Mouse (Mus musculus) frontal cortex, adult 2 months (tissue): ENCODE results near the gene Defb20. TPM values are rescaled to one million over a fixed set of nuclear protein-coding genes. Genes with fewer than 3 reads are reported as not detected.

Source experiments
- DNase-seq, 2 experiments: peaks; one replicate each; pipeline ENCODE4 v3.0.0; 2022; ENCODE audit warnings: low spot score in 1 of 2; ENCODE audit errors: extremely low spot score in 1 of 2
- polyA plus RNA-seq: library from polyadenylated mRNA; depleted of rRNA; stranded (reverse); fragments of >200 nt; gene quantifications from 2 replicates; pipeline ENCODE4 v1.2.3, GENCODE M21; 2012; rRNA removed

The Defb20 gene
- polyA plus RNA-seq, 1 experiment = 0.20 TPM

- no peak for DNase-seq
Measured at GRCm38 (mm10) chr2:152493151-152493550, 16.3 kb downstream of the Defb20 start.

- DNase-seq = no peak
Measured at GRCm38 (mm10) chr2:152498020-152498419, 21.2 kb downstream of the Defb20 start.

GRCm38 (mm10) chr2:152500204-152500862 is 23.5 kb downstream of the Defb20 start:
- DNase-seq = peak in 1 of 2 experiments; percentile 8

GRCm38 (mm10) chr2:152500863-152501229 is 24.0 kb downstream of the Defb20 start:
- no peak for DNase-seq

- DNase-seq = no peak
Measured at GRCm38 (mm10) chr2:152503950-152504349, 27.1 kb downstream of the Defb20 start.

- no peak for DNase-seq
Measured at GRCm38 (mm10) chr2:152511592-152511991, 34.7 kb downstream of the Defb20 start, which contains the start of gene Defb26. Gene Defb26 (minus strand): TSS chr2:152511692.

GRCm38 (mm10) chr2:152516084-152516483 is 39.2 kb downstream of the Defb20 start:
- no peak for DNase-seq

- DNase-seq = no peak
Measured at GRCm38 (mm10) chr2:152517981-152518380, 41.1 kb downstream of the Defb20 start, which contains the start of gene Defb28. Gene Defb28 (plus strand): TSS chr2:152518255.

Other genes starting within 250 kb of the Defb20 start
- 40.5 and 42.7 TPM in 2 replicates for gene Tbc1d20, start 183.2 kb upstream of the Defb20 start, polyA plus RNA-seq
- 209 and 246 TPM in 2 replicates for gene Rbck1, start 144.4 kb upstream of the Defb20 start, polyA plus RNA-seq
- 0.48 and 0.52 TPM in 2 replicates for gene Trib3, start 133.0 kb upstream of the Defb20 start, polyA plus RNA-seq
- gene Nrsn2, start 100.4 kb upstream of the Defb20 start, polyA plus RNA-seq = 99.0 and 113 TPM in 2 replicates
- 22.7 and 23.4 TPM in 2 replicates for gene Sox12, start 79.0 kb upstream of the Defb20 start, polyA plus RNA-seq
- gene Zcchc3, start 62.0 kb upstream of the Defb20 start, polyA plus RNA-seq = 9.2 and 9.7 TPM in 2 replicates
- gene 6820408C15Rik, start 61.5 kb upstream of the Defb20 start, polyA plus RNA-seq = 4.4 and 4.5 TPM in 2 replicates
- not detected in 2 replicates for gene Defb23, start 12.4 kb upstream of the Defb20 start, polyA plus RNA-seq
- gene Defb22, start 13.1 kb downstream of the Defb20 start, polyA plus RNA-seq = not detected in 2 replicates
- gene Defb26, start 34.6 kb downstream of the Defb20 start, polyA plus RNA-seq = not detected in 2 replicates
- not detected in 2 replicates for gene Defb28, start 41.2 kb downstream of the Defb20 start, polyA plus RNA-seq
- gene Defb29, start 63.0 kb downstream of the Defb20 start, polyA plus RNA-seq = not detected in 2 replicates
- gene Gm17416, start 92.3 kb downstream of the Defb20 start, polyA plus RNA-seq = not detected in 2 replicates
- gene Defb21, start 95.7 kb downstream of the Defb20 start, polyA plus RNA-seq = not detected in 2 replicates
- gene Defb19, start 103.2 kb downstream of the Defb20 start, polyA plus RNA-seq = not detected in 2 replicates
- not detected in 2 replicates for gene Defb45, start 122.3 kb downstream of the Defb20 start, polyA plus RNA-seq
- not detected in 2 replicates for gene Defb36, start 127.3 kb downstream of the Defb20 start, polyA plus RNA-seq
- gene Defb25, start 146.0 kb downstream of the Defb20 start, polyA plus RNA-seq = not detected in 2 replicates
- 0.59 and 0.72 TPM in 2 replicates for gene Rem1, start 149.9 kb downstream of the Defb20 start, polyA plus RNA-seq
- 82.4 and 82.7 TPM in 2 replicates for gene H13, start 192.4 kb downstream of the Defb20 start, polyA plus RNA-seq
- gene Mcts2, start 210.0 kb downstream of the Defb20 start, polyA plus RNA-seq = 18.9 and 19.0 TPM in 2 replicates